Mouse (Mus musculus) stomach, embryonic 15.5 days (tissue): ENCODE measurements around the gene Nfkb1. TPM values are rescaled to one million over a fixed set of nuclear protein-coding genes. Genes with fewer than 3 reads are reported as not detected.
A peak's percentile ranks its signal among the peaks of the same experiment; 100 is the strongest.

Source experiments
- ATAC-seq: fragments of 200-750 bp; cut with Nextera tagmentation; 2 replicates; pipeline ENCODE4 v1.8.0; 2017; ENCODE audit warnings: low read depth, moderate number of reproducible peaks, moderate TSS enrichment; ENCODE audit not compliant: insufficient read depth, low FRiP score
- H3K27ac ChIP-seq: fragments of 300-500 bp; sonication (generic); 2 replicates; pipeline ENCODE4 v1.5.1; 2015; ENCODE audit warnings: mild to moderate bottlenecking, inconsistent platforms
- H3K27me3 ChIP-seq: fragments of 300-500 bp; sonication (generic); replicated peaks from 2 replicates; pipeline ENCODE4 v1.6.1; 2015; ENCODE audit warnings: inconsistent platforms
- H3K36me3 ChIP-seq: fragments of 300-500 bp; sonication (generic); 2 replicates; pipeline ENCODE4 v1.6.1; 2015; ENCODE audit warnings: inconsistent platforms
- H3K4me1 ChIP-seq: fragments of 300-500 bp; sonication (generic); 2 replicates; pipeline ENCODE4 v1.6.1; 2015; ENCODE audit warnings: inconsistent platforms
- H3K4me2 ChIP-seq: fragments of 300-500 bp; sonication (generic); 2 replicates; pipeline ENCODE4 v1.6.1; 2015; ENCODE audit warnings: mild to moderate bottlenecking, inconsistent platforms
- H3K4me3 ChIP-seq: fragments of 300-500 bp; sonication (generic); replicated peaks from 2 replicates; pipeline ENCODE4 v1.5.1; 2015; ENCODE audit warnings: inconsistent platforms
- H3K9ac ChIP-seq: fragments of 300-500 bp; sonication (generic); 2 replicates; pipeline ENCODE4 v1.6.1; 2015; ENCODE audit warnings: inconsistent platforms
- H3K9me3 ChIP-seq: fragments of 300-500 bp; sonication (generic); 2 replicates; pipeline ENCODE4 v1.6.1; 2016; ENCODE audit warnings: inconsistent platforms
- WGBS: fragments of 180-500 bp; shearing (Covaris S2); methylation state at CpG from one replicate; pipeline ENCODE4 v1.1.7; 2015; 5-methylcytosine and 5-hydroxymethylcytosine counted together
- polyA plus RNA-seq: library from polyadenylated mRNA; unstranded; fragments of >200 nt; fragmentation: Nextera tagmentation; extraction: Ambion mirVana; gene quantifications from 2 replicates; pipeline ENCODE4 v1.2.1, GENCODE M21; 2015

The Nfkb1 gene
- polyA plus RNA-seq, 1 experiment from 2014 or later: 24.5 TPM

- Histone ChIP-seq H3K4me1 (peaks cover 24% of the 10 kb centered on the region; the same call in 1 of the 2 replicates), H3K36me3 (no peaks in the 10 kb centered on the region), H3K27me3 (no peaks in the 10 kb centered on the region), H3K9me3 (no peaks in the 10 kb centered on the region), H3K4me2 (no peak overlapping the region), H3K9ac (no peak overlapping the region), H3K4me3 (no peak overlapping the region), H3K27ac (no peak overlapping the region)
- WGBS: 55% methylated on average over 5 of the region's 5 CpGs
- ATAC-seq: no peak
Measured at GRCm38 (mm10) chr3:135677064-135677463, 14.3 kb downstream of the Nfkb1 start.

GRCm38 (mm10) chr3:135676364-135676763 lies 15.0 kb downstream of the Nfkb1 start:
- H3K4me1 ChIP-seq: peaks cover 22% of the 10 kb centered on the region; the same call in 1 of the 2 replicates
- no peak for ATAC-seq
- WGBS: 63% methylated on average over 2 of the region's 2 CpGs

GRCm38 (mm10) chr3:135675480-135675879 lies 15.9 kb downstream of the Nfkb1 start:
- Histone ChIP-seq H3K4me2 (no peak overlapping the region), H3K4me1 (peaks cover 20% of the 10 kb centered on the region; the same call in 1 of the 2 replicates), H3K4me3 (no peak overlapping the region), H3K36me3 (no peaks in the 10 kb centered on the region), H3K27ac (peak overlapping the region; percentile 54; the same call in 1 of the 2 replicates), H3K27me3 (no peaks in the 10 kb centered on the region), H3K9me3 (no peaks in the 10 kb centered on the region), H3K9ac (no peak overlapping the region)
- WGBS: 74% methylated on average over 5 of the region's 5 CpGs
- peak; percentile 54; the same call in 1 of the 2 replicates for ATAC-seq

More at GRCm38 (mm10) chr3:135676364-135676763, 15.0 kb downstream of the Nfkb1 start:
- Histone ChIP-seq H3K27me3 (no peaks in the 10 kb centered on the region), H3K36me3 (no peaks in the 10 kb centered on the region), H3K27ac (no peak overlapping the region), H3K9ac (no peak overlapping the region), H3K4me2 (no peak overlapping the region), H3K4me3 (no peak overlapping the region), H3K9me3 (no peaks in the 10 kb centered on the region)

- H3K9me3 ChIP-seq: no peaks in the 10 kb centered on the region
Measured at GRCm38 (mm10) chr3:135674716-135675392, 16.5 kb downstream of the Nfkb1 start.

GRCm38 (mm10) chr3:135673695-135674094 lies 17.7 kb downstream of the Nfkb1 start:
- H3K4me3 ChIP-seq: no peak overlapping the region
- H3K4me1 ChIP-seq: peaks cover 20% of the 10 kb centered on the region; the same call in 1 of the 2 replicates
- no peaks in the 10 kb centered on the region; the same call in 1 of the 2 replicates for H3K36me3 ChIP-seq
- H3K27me3 ChIP-seq: no peaks in the 10 kb centered on the region
- no peak overlapping the region for H3K4me2 ChIP-seq
- H3K9me3 ChIP-seq: no peaks in the 10 kb centered on the region
- peak overlapping the region; percentile 74; the same call in 1 of the 2 replicates for H3K27ac ChIP-seq
- H3K9ac ChIP-seq: no peak overlapping the region
- WGBS: 42% methylated on average over 7 of the region's 7 CpGs
- ATAC-seq: peak; percentile 79

More at GRCm38 (mm10) chr3:135674716-135675392, 16.5 kb downstream of the Nfkb1 start:
- Histone ChIP-seq H3K4me2 (peak overlapping the region; percentile 10; the same call in 1 of the 2 replicates), H3K4me3 (no peak overlapping the region), H3K27me3 (no peaks in the 10 kb centered on the region), H3K4me1 (peaks cover 20% of the 10 kb centered on the region; the same call in 1 of the 2 replicates), H3K27ac (peak overlapping the region; percentile 57; the same call in 1 of the 2 replicates), H3K9ac (no peak overlapping the region), H3K36me3 (no peaks in the 10 kb centered on the region)
- WGBS: 48% methylated on average over 13 of the region's 13 CpGs
- ATAC-seq: peak; percentile 62

GRCm38 (mm10) chr3:135673041-135673440 lies 18.3 kb downstream of the Nfkb1 start:
- WGBS: 78% methylated on average over 4 of the region's 4 CpGs
- peaks cover 20% of the 10 kb centered on the region; the same call in 1 of the 2 replicates for H3K4me1 ChIP-seq
- no peak overlapping the region for H3K9ac ChIP-seq
- H3K27me3 ChIP-seq: no peaks in the 10 kb centered on the region
- H3K9me3 ChIP-seq: no peaks in the 10 kb centered on the region
- no peak for ATAC-seq
- no peaks in the 10 kb centered on the region; the same call in 1 of the 2 replicates for H3K36me3 ChIP-seq
- no peak overlapping the region for H3K4me3 ChIP-seq
- H3K4me2 ChIP-seq: no peak overlapping the region
- H3K27ac ChIP-seq: peak overlapping the region; percentile 36; the same call in 1 of the 2 replicates

- Histone ChIP-seq H3K9ac (no peak overlapping the region), H3K4me2 (no peak overlapping the region), H3K27ac (no peak overlapping the region), H3K9me3 (no peaks in the 10 kb centered on the region), H3K36me3 (no peaks in the 10 kb centered on the region; the same call in 1 of the 2 replicates), H3K27me3 (no peaks in the 10 kb centered on the region), H3K4me3 (no peak overlapping the region), H3K4me1 (peaks cover 20% of the 10 kb centered on the region; the same call in 1 of the 2 replicates)
- WGBS: 51% methylated on average over 5 of the region's 5 CpGs
- no peak for ATAC-seq
Measured at GRCm38 (mm10) chr3:135672135-135672534, 19.2 kb downstream of the Nfkb1 start.

GRCm38 (mm10) chr3:135670869-135671268 lies 20.5 kb downstream of the Nfkb1 start:
- H3K9me3 ChIP-seq: no peaks in the 10 kb centered on the region
- H3K4me2 ChIP-seq: no peak overlapping the region
- H3K9ac ChIP-seq: no peak overlapping the region
- no peaks in the 10 kb centered on the region; the same call in 1 of the 2 replicates for H3K36me3 ChIP-seq
- no peaks in the 10 kb centered on the region for H3K27me3 ChIP-seq
- 70% methylated on average over 4 of the region's 4 CpGs for WGBS
- no peak for ATAC-seq
- peaks cover 14% of the 10 kb centered on the region; the same call in 1 of the 2 replicates for H3K4me1 ChIP-seq
- H3K27ac ChIP-seq: no peak overlapping the region
- no peak overlapping the region for H3K4me3 ChIP-seq

GRCm38 (mm10) chr3:135667084-135667483 lies 24.3 kb downstream of the Nfkb1 start:
- no peak for ATAC-seq
- H3K36me3 ChIP-seq: peaks cover 7% of the 10 kb centered on the region
- no peak overlapping the region for H3K4me2 ChIP-seq
- no peak overlapping the region for H3K4me3 ChIP-seq
- no peaks in the 10 kb centered on the region for H3K27me3 ChIP-seq
- H3K27ac ChIP-seq: no peak overlapping the region
- no peak overlapping the region for H3K9ac ChIP-seq
- no peaks in the 10 kb centered on the region for H3K4me1 ChIP-seq
- 86% methylated on average over 3 of the region's 3 CpGs for WGBS
- no peaks in the 10 kb centered on the region for H3K9me3 ChIP-seq

- H3K9ac ChIP-seq: no peak overlapping the region
- no peak overlapping the region for H3K4me3 ChIP-seq
- no peak overlapping the region for H3K4me2 ChIP-seq
- no peaks in the 10 kb centered on the region for H3K4me1 ChIP-seq
- no peaks in the 10 kb centered on the region for H3K9me3 ChIP-seq
- peaks cover 7% of the 10 kb centered on the region for H3K36me3 ChIP-seq
- ATAC-seq: no peak
- H3K27me3 ChIP-seq: no peaks in the 10 kb centered on the region
- WGBS: 85% methylated on average over 6 of the region's 6 CpGs
- no peak overlapping the region for H3K27ac ChIP-seq
Measured at GRCm38 (mm10) chr3:135665777-135666259, 25.5 kb downstream of the Nfkb1 start.

GRCm38 (mm10) chr3:135662139-135662864 lies 29.0 kb downstream of the Nfkb1 start:
- 87% methylated on average over 15 of the region's 15 CpGs for WGBS
- Histone ChIP-seq H3K9ac (no peak overlapping the region), H3K36me3 (peaks cover 10% of the 10 kb centered on the region), H3K4me3 (no peak overlapping the region), H3K4me2 (no peak overlapping the region), H3K4me1 (no peaks in the 10 kb centered on the region), H3K27me3 (no peaks in the 10 kb centered on the region), H3K9me3 (no peaks in the 10 kb centered on the region), H3K27ac (no peak overlapping the region)
- no peak for ATAC-seq

- Histone ChIP-seq H3K27ac (no peak overlapping the region), H3K27me3 (no peaks in the 10 kb centered on the region), H3K36me3 (peaks cover 10% of the 10 kb centered on the region), H3K9me3 (no peaks in the 10 kb centered on the region), H3K4me2 (no peak overlapping the region), H3K4me3 (no peak overlapping the region), H3K4me1 (no peaks in the 10 kb centered on the region), H3K9ac (no peak overlapping the region)
- ATAC-seq: no peak
- 84% methylated on average over 9 of the region's 9 CpGs for WGBS
Measured at GRCm38 (mm10) chr3:135661707-135662106, 29.6 kb downstream of the Nfkb1 start.
